Mouse (Mus musculus) liver, embryonic 14.5 days (tissue): Measurements from ENCODE around the gene Gsn. TPM values are rescaled to one million over a fixed set of nuclear protein-coding genes. Genes with fewer than 3 reads are reported as not detected.

Experiments used
- ATAC-seq: fragments of 200-750 bp; cut with Nextera tagmentation; 2 replicates; pipeline ENCODE4 v1.8.0; 2017; ENCODE audit warnings: moderate number of reproducible peaks, mild to moderate bottlenecking, moderate library complexity; ENCODE audit not compliant: insufficient read depth
- DNase-seq, 3 experiments: peaks; one replicate each; pipeline ENCODE4 v3.0.0-alpha.2; 2012 to 2013; ENCODE audit warnings: low read depth in 3 of 3, low spot score in 3 of 3
- H3K27ac ChIP-seq: fragments of 300-500 bp; sonication (generic); 2 replicates; pipeline ENCODE4 v1.5.1; 2014; ENCODE audit warnings: moderate library complexity, mild to moderate bottlenecking, control low read depth, inconsistent platforms
- H3K27me3 ChIP-seq: fragments of 300-500 bp; sonication (generic); 2 replicates; pipeline ENCODE4 v1.6.1; 2014; ENCODE audit warnings: mild to moderate bottlenecking, low read length, moderate library complexity; ENCODE audit not compliant: control insufficient read depth, insufficient read depth
- H3K36me3 ChIP-seq: fragments of 300-500 bp; sonication (generic); replicated peaks from 2 replicates; pipeline ENCODE4 v1.6.1; 2014; ENCODE audit warnings: low read depth; ENCODE audit not compliant: control insufficient read depth, insufficient read depth
- H3K4me1 ChIP-seq, 2 experiments: fragments of 200-500 bp in 1 of 2; fragments of 300-500 bp in 1 of 2; sonication (generic) in 1 of 2; replicated peaks; 2 replicates each; pipeline ENCODE4 v1.6.1; 2012 to 2014; ENCODE audit warnings: antibody characterized with exemption in 1 of 2, inconsistent platforms in 1 of 2, low read length in 1 of 2; ENCODE audit not compliant: control insufficient read depth in 2 of 2, insufficient read depth in 2 of 2
- H3K4me2 ChIP-seq: fragments of 300-500 bp; sonication (generic); 2 replicates; pipeline ENCODE4 v1.6.1; 2014; ENCODE audit warnings: low read depth, mild to moderate bottlenecking, control low read depth, moderate library complexity
- H3K4me3 ChIP-seq, 2 experiments: fragments of 200-500 bp in 1 of 2; fragments of 300-500 bp in 1 of 2; sonication (generic) in 1 of 2; 2 replicates each; pipeline ENCODE4 v1.5.1; 2012 to 2014; ENCODE audit warnings: low read depth in 2 of 2, low read length in 2 of 2, mild to moderate bottlenecking in 2 of 2, control low read depth in 1 of 2, inconsistent platforms in 1 of 2, moderate library complexity in 1 of 2; ENCODE audit not compliant: insufficient read depth in 1 of 2
- H3K9ac ChIP-seq: fragments of 300-500 bp; sonication (generic); replicated peaks from 2 replicates; pipeline ENCODE4 v1.6.1; 2014; ENCODE audit warnings: mild to moderate bottlenecking, control low read depth, moderate library complexity
- H3K9me3 ChIP-seq: fragments of 300-500 bp; sonication (generic); 2 replicates; pipeline ENCODE4 v1.6.1; 2016; ENCODE audit warnings: low read length, mixed read lengths; ENCODE audit not compliant: control insufficient read depth
- CTCF ChIP-seq: IDR thresholded peaks from 2 replicates; pipeline ENCODE4 v1.5.1; 2016; ENCODE audit warnings: antibody characterized with exemption, low read depth, control low read depth
- EP300 ChIP-seq: IDR thresholded peaks from 2 replicates; pipeline ENCODE4 v1.6.1; 2016; ENCODE audit warnings: antibody characterized with exemption, low read depth
- WGBS: fragments of 180-500 bp; shearing (Covaris S2); extraction: QIAGEN DNeasy Blood & Tissue Kit; methylation state at CpG from one replicate; pipeline ENCODE4 v1.1.7; 2014; ENCODE audit not compliant: insufficient replicate concordance; 5-methylcytosine and 5-hydroxymethylcytosine counted together
- polyA plus RNA-seq, 2 experiments: library from polyadenylated mRNA; depleted of rRNA in 1 of 2; stranded (reverse) in 1 of 2; unstranded in 1 of 2; fragments of >200 nt; fragmentation: Nextera tagmentation in 1 of 2; extraction: Ambion mirVana in 1 of 2; gene quantifications; 2 replicates each; pipeline versions ENCODE4 v1.2.1 to v1.2.3; 2012 to 2014

The Gsn gene
- polyA plus RNA-seq, 2 experiments = 81.0 to 83.0 TPM

DNA sequence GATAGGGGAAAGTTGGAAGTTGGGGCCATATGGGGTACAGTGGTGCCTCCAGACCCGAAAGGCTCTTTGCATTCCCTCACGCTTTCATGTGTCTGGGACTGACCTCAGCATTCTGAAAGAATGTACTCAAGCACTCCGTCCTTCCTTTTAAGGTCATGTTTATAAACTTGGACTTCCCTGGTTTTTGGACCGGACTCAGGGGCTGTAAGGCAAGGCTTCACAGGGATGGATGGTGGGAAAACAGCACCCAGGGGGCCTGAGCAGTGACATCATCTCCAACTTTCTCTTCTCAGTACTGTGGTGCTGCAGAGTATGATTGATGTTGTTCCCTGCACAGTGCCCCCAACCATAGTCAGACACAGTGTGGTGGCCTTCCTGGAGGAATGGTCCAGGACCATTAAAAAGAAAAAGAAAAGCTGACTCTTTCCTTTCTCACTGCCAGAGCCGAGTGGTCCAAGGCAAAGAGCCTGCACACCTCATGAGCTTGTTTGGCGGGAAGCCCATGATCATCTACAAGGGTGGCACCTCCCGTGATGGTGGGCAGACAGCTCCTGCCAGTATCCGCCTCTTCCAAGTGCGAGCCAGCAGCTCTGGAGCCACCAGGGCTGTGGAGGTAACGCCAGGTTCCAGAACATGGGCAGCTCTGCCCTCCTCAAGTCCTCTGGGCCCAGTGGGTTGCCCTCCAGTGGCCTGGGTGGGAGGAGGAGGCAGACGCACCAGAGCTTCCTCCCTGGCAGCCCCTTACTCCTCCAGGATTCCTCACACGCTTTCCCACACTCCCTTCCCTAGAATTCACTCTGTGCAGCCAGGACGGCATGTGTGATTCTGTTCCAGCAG is 46.1 kb downstream of the Gsn start:
- no peak overlapping the region for H3K27ac ChIP-seq
- no peaks in the 10 kb centered on the region for H3K36me3 ChIP-seq
- H3K9me3 ChIP-seq = no peaks in the 10 kb centered on the region
- TF ChIP-seq EP300 = no peak
- TF ChIP-seq CTCF = no peak
- H3K27me3 ChIP-seq = no peaks in the 10 kb centered on the region
- no peak overlapping the region for H3K4me2 ChIP-seq
- no peak overlapping the region for H3K9ac ChIP-seq
- peaks cover 5 to 10% of the 10 kb centered on the region in 2 experiments; a peak in 3 of 4 replicates for H3K4me1 ChIP-seq
- no peak overlapping the region for H3K4me3 ChIP-seq
- DNase-seq (no peak), ATAC-seq (no peak)
- WGBS = 73% methylated on average over 13 of the region's 13 CpGs

DNA sequence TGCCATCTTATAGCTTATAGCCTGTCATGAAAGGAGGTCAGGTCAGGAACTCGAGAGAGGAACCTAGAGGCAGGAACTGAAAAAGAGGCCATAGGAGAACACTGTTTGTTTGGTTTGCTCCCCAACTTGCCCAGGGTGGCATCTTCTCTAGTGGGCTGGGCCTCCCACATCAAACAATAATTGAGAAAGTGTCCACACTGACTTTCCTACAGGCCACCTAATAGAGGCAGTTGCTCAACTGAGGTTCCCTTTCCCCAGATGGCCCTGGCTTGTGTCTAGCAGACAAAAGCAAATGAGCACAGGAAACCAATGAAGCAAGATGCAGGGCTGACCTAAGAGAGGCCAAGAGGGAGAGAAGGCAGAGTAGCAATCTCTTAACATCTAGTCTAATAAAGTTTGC is 52.0 kb downstream of the Gsn start:
- H3K4me1 ChIP-seq = peaks cover 5 to 7% of the 10 kb centered on the region in 2 experiments
- no peak for TF ChIP-seq CTCF
- no peak for TF ChIP-seq EP300
- no peaks in the 10 kb centered on the region for H3K27me3 ChIP-seq
- 50% methylated on average over 1 of the region's 1 CpGs for WGBS
- ATAC-seq (no peak), DNase-seq (no peak)
- peaks cover 8% of the 10 kb centered on the region for H3K36me3 ChIP-seq
- no peak overlapping the region for H3K4me3 ChIP-seq
- no peak overlapping the region for H3K4me2 ChIP-seq
- no peaks in the 10 kb centered on the region for H3K9me3 ChIP-seq
- no peak overlapping the region for H3K9ac ChIP-seq
- H3K27ac ChIP-seq = no peak overlapping the region

DNA sequence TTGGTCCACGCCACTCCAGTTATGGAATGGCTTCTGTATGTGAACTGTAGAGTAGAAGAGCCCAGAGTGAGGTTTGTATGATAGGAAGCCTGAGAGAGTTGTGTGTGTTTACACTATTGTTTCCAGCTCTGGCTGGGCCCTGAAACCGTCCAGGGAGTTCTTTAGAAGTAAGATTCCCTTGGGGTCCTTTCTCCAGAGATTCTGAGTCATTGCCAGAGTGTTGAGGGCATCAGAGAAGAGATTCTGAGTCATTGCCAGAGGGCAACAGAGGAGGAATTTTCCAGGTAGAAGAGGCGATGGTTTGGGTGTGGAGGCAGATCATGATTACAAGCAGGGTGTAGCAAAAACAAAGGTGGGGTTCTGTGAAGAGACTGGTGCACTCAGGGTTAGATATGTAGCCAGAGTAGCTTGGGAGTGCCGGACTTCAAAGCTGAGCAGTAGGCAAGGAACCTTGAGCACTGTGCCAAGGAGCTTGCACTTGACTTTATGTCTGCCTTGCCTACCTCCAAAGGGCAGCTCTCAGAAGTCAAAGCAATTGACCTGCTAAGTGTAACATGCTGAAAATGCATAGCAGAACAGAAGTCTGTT is 53.8 kb downstream of the Gsn start:
- no peak for DNase-seq

DNA sequence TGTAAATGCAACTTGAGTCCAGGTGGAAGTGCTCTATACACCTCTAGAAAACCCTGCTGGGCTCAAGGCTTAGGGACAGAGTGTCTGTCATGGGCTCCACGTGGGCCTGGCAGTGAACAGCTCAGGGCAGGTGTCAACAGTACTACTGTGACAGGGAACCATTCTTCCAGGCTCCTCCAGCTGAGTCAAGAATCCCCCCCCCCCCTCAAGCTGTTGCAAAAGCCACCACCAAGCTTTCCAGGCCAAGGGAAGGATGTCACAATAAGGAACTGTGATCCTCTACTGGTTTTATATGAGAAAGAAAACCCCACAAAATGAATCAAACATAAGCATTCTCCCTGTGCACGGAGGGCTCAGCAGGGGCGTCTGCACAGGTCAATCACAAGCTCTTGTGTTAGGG is 58.1 kb downstream of the Gsn start:
- Histone ChIP-seq H3K27ac (no peak overlapping the region), H3K4me1 (peaks cover 28 to 29% of the 10 kb centered on the region in 2 experiments), H3K4me2 (no peak overlapping the region), H3K9ac (no peak overlapping the region), H3K9me3 (no peaks in the 10 kb centered on the region), H3K4me3 (no peak overlapping the region), H3K27me3 (no peaks in the 10 kb centered on the region), H3K36me3 (peaks cover 70% of the 10 kb centered on the region)
- DNase-seq (no peak), ATAC-seq (no peak)
- TF ChIP-seq EP300 (no peak), CTCF (no peak)
- 76% methylated on average over 3 of the region's 3 CpGs for WGBS

More for the DNA sequence above, 53.8 kb downstream of the Gsn start:
- ATAC-seq = no peak
- Histone ChIP-seq H3K4me3 (no peak overlapping the region), H3K27me3 (no peaks in the 10 kb centered on the region), H3K36me3 (peaks cover 27% of the 10 kb centered on the region), H3K4me1 (peaks cover 5 to 7% of the 10 kb centered on the region in 2 experiments), H3K4me2 (no peak overlapping the region), H3K9me3 (no peaks in the 10 kb centered on the region), H3K27ac (no peak overlapping the region), H3K9ac (no peak overlapping the region)
- WGBS = 55% methylated on average over 4 of the region's 4 CpGs
- TF ChIP-seq EP300 (no peak), CTCF (no peak)

DNA sequence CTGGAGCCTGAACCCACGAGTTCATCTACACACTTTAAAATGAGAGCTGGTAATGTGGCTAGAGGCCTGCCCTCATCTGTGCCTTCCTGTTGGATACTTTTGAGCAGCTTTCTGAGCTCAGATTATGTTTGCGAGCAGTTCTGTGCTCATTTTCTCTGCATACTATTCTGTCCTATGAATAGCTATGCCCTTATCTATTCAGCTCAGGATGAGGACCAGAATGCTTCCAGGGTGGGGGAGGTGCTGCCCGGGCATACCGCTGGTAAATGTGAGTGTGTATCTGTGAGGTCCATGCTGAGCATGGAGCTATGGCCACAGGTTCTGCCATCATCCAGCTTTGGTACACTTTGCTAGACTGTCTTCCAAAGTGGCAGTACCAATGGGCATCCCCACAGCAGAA is 61.4 kb downstream of the Gsn start:
- H3K36me3 ChIP-seq = peaks cover 100% of the 10 kb centered on the region
- H3K27ac ChIP-seq = peak overlapping the region; percentile 86
- peak; percentile 88 for ATAC-seq
- H3K4me1 ChIP-seq = peaks cover 33 to 40% of the 10 kb centered on the region in 2 experiments
- peak overlapping the region; percentile 42 for H3K4me2 ChIP-seq
- TF ChIP-seq CTCF (no peak), EP300 (peak; percentile 85)
- H3K9me3 ChIP-seq = no peaks in the 10 kb centered on the region
- H3K4me3 ChIP-seq = peak overlapping the region in 1 of 2 experiments; percentile 37; a peak in 3 of 4 replicates
- no peaks in the 10 kb centered on the region for H3K27me3 ChIP-seq
- DNase-seq = peak; percentile 61 to 65 (median 64)
- 8% methylated on average over 4 of the region's 4 CpGs for WGBS
- peak overlapping the region; percentile 23; the same call in 1 of the 2 replicates for H3K9ac ChIP-seq
